Mouse (Mus musculus) lung, adult 2 months (tissue): ENCODE results near the gene Jph3. TPM values are rescaled to one million over a fixed set of nuclear protein-coding genes. Genes with fewer than 3 reads are reported as not detected.
A peak's percentile ranks its signal among the peaks of the same experiment; 100 is the strongest.

Source experiments
- DNase-seq: peaks from one replicate; pipeline ENCODE4 v3.0.0; 2022
- H3K4me1 ChIP-seq: fragments of 200-500 bp; 2 replicates; pipeline ENCODE4 v1.6.1; 2011; ENCODE audit warnings: low read length; ENCODE audit not compliant: control insufficient read depth, insufficient read depth
- H3K4me3 ChIP-seq: fragments of 200-500 bp; replicated peaks from 2 replicates; pipeline ENCODE3; 2011; ENCODE audit warnings: low read depth, mild to moderate bottlenecking, control low read depth, low read length; ENCODE audit errors: extremely low read depth
- CTCF ChIP-seq: fragments of 200-500 bp; IDR thresholded peaks from 2 replicates; pipeline ENCODE4 v1.5.1; 2011; ENCODE audit warnings: mild to moderate bottlenecking, low read length, control low read depth; ENCODE audit not compliant: insufficient read depth
- POLR2A ChIP-seq: fragments of 200-500 bp; IDR thresholded peaks from 2 replicates; pipeline ENCODE4 v1.6.1; 2011; ENCODE audit warnings: low read depth, mild to moderate bottlenecking, control low read depth, low read length, borderline replicate concordance; ENCODE audit errors: extremely low read depth
- WGBS: fragments of 180-500 bp; shearing (Covaris S2); methylation state at CpG from one replicate; pipeline ENCODE4 v1.1.7; 2018; 5-methylcytosine and 5-hydroxymethylcytosine counted together
- polyA plus RNA-seq: library from polyadenylated mRNA; depleted of rRNA; stranded (reverse); fragments of >200 nt; gene quantifications from 2 replicates; pipeline ENCODE4 v1.2.3, GENCODE M21; 2012

Jph3 gene
- polyA plus RNA-seq, 1 experiment, result 0.06 TPM

DNA sequence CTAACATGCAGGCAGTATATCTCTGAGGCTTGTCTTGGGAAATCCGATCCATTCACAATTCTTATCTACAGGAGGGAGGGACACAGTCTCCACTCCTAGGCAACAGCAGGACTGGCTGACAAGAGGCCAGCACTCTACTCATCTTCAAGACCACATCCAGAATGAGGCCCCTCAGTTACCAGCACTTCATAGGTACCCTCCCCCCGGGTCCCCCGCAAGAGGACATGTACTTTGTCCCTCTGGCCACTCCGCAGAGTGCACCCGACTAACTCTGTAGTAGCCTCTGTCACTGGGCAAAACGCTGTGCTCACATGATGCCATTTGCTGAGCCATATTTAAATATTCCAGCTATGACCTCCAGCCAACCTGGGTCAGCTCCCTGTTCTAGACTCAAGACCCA, 69.0 kb downstream of the Jph3 start:
- no peak for DNase-seq
- Histone ChIP-seq H3K4me1 (no peaks in the 10 kb centered on the region), H3K4me3 (no peak overlapping the region)
- 83% methylated on average over 6 of the region's 6 CpGs for WGBS
- TF ChIP-seq CTCF (no peak), POLR2A (no peak)

DNA sequence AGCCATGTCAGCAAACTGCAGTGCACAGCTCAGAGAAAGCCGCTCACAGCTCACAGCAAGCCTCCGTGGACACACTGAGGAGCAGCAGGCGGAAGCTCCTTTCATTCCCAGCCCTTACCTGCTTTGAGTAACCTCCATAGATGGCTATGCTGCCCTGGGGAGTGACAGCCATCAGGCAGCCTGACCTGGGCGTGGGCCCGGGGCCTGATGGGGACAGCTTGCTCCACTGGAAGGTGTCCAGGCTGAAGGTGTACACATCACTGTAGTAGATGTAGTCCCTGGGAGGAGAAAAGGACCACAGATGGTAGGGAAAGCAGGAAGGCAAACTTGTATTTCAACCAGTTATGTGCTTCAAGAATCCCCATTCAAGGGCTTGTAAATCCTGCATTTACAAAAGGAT, 75.4 kb downstream of the Jph3 start:
- H3K4me1 ChIP-seq, result no peaks in the 10 kb centered on the region
- DNase-seq, result no peak
- no peak overlapping the region for H3K4me3 ChIP-seq
- WGBS, result 95% methylated on average over 5 of the region's 5 CpGs
- TF ChIP-seq POLR2A (no peak), CTCF (no peak)

DNA sequence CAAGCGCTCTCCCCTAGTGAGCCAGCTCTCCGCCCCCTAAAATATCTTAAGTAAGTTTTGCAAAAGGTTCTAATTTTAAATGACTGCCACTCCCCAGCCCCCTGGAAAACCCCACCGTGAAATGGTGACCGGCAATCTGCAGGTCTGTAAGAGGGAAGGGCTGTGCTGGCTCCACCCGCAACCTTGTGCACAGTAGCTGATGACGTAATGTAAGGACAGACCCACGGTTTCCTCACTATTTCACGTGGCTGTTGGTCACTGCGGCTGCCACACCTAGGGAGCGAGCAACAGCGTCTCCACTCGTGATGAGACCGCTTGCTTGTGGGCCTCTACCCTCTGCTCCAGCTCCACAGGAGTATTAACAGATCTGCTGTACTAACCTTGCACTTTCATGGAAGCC, 76.7 kb downstream of the Jph3 start:
- 89% methylated on average over 13 of the region's 13 CpGs for WGBS
- Histone ChIP-seq H3K4me1 (no peaks in the 10 kb centered on the region), H3K4me3 (no peak overlapping the region)
- TF ChIP-seq POLR2A (no peak), CTCF (no peak)
- DNase-seq, result no peak

DNA sequence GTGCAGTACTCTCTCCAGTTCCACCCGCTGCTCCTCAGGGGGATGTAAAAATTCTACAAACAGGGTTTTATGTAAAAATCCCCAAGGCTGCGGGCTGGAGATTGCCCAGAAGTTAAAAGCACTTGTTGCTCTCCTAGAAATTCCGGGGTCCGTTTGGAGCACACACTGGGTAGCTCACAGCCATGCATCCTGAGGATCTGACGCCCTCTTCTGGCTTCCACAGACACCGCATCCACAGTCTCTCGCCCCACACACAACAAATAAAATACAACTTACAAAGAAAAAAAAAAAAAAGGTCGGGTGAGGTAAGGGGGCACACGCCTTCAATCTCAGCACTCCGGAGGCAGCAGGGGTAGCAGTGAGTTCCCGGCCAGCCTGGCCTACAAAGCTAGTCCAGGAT, 78.6 kb downstream of the Jph3 start:
- 84% methylated on average over 11 of the region's 11 CpGs for WGBS
- DNase-seq, result no peak
- TF ChIP-seq POLR2A (no peak), CTCF (peak; percentile 8; the same call in 1 of the 2 replicates)
- H3K4me1 ChIP-seq, result no peaks in the 10 kb centered on the region
- H3K4me3 ChIP-seq, result no peak overlapping the region

DNA sequence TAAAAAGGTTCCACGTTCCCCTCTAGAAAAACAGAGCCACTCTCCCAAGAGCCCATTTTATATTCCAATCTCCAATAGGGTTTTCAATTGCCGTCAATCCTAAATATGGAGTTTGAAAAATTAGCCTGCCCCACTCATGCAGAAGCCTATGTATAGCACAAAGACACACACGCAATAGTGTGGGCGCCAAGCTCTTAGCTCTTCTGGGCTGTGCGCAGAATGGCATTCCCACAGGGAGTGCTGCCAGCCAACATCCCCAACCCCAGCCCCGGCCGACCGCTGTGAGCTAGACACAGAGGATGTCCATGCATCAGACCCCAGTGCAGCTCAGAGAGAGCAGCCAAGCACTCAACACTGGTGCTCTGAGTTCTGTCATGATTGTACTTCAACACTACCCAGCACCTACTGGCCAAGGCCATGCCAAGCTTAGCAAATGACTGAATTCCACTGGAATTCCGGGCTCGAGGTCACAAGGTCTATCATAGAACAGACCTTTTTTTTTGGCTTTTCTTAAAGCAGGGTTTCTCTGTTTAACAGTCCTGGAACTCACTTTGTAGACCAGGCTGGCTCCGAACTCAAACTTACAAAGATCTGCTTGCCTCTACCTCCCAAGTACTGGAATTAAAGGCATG, 80.2 kb downstream of the Jph3 start:
- no peak for DNase-seq
- Histone ChIP-seq H3K4me1 (no peaks in the 10 kb centered on the region), H3K4me3 (no peak overlapping the region)
- WGBS, result 90% methylated on average over 11 of the region's 11 CpGs
- TF ChIP-seq CTCF (no peak), POLR2A (no peak)

DNA sequence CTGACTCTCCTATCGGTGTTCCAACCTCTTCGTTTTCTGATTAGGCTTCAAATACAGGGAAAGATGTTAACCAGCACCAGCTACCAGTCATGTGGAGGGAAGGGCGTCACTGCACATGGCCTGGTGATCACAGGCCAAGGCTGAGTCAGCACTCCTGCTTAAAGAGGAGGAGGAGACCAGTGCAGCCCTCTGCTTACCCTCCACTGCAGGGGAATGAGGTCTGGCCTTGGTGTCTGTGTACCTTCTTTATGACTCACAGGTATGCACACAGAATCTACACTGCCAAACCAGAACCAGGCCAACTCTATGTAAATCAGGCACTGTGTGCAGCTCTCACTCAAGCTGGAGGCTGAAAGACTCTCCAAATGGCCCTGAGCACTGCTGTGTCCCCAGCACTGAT, 82.1 kb downstream of the Jph3 start:
- no peak for DNase-seq
- 96% methylated on average over 3 of the region's 3 CpGs for WGBS

DNA sequence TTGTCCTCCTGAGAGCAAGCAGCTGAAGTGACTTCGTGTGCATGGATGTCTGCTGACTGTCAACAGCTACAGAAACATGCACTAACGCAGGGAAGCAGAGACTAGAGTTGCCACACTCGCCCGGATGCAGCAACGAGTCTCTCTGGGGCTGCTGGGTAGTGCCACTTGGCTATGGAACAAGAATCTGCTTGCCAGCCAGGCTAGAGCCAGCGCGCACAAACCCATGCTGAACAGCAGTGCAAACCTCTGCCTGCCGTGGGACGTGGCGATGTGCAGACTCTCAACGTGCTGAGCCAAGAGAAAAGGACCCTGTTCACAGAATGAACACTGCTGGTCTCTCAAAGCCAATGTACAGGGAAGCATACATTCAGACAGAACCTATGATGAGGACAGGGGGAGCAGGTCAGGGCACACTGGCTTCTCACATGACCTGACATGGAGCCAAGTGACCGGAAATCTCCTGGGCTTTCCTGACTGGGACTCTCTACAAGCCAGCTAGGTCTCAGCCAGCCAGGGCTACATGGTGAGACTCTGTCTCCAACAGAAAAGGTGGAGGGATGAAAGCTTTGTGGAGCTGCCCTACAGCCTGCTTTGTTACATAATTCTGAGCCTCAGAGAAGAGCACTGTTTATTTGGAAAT, 82.6 kb downstream of the Jph3 start:
- 93% methylated on average over 12 of the region's 12 CpGs for WGBS
- no peak overlapping the region for H3K4me3 ChIP-seq
- DNase-seq, result no peak
- no peaks in the 10 kb centered on the region for H3K4me1 ChIP-seq
- TF ChIP-seq POLR2A (no peak), CTCF (no peak)

More for the DNA sequence above, 82.1 kb downstream of the Jph3 start:
- TF ChIP-seq CTCF (no peak), POLR2A (no peak)
- Histone ChIP-seq H3K4me1 (no peaks in the 10 kb centered on the region), H3K4me3 (no peak overlapping the region)

DNA sequence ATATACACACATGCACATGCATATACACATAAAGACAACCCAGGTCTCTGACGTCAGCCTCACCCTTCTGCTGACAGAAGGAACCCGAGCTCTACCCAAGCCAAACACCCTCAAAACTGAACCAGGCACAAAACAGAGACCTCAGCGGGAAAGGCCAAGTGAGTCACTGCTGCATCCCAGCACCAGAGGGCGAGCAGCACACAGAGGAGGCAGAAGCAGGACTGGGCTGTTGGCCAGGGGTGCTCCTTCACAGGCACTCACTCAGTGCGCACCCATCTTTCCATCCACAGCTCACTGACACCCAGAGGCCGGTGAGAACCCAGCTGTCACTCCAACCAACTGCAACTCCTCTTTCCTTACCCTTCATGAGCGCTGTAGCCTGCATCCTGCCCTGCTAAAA, 88.8 kb downstream of the Jph3 start:
- no peak for TF ChIP-seq CTCF
- TF ChIP-seq POLR2A, result no peak
- no peak for DNase-seq
- no peaks in the 10 kb centered on the region for H3K4me1 ChIP-seq
- no peak overlapping the region for H3K4me3 ChIP-seq
- 78% methylated on average over 7 of the region's 7 CpGs for WGBS

DNA sequence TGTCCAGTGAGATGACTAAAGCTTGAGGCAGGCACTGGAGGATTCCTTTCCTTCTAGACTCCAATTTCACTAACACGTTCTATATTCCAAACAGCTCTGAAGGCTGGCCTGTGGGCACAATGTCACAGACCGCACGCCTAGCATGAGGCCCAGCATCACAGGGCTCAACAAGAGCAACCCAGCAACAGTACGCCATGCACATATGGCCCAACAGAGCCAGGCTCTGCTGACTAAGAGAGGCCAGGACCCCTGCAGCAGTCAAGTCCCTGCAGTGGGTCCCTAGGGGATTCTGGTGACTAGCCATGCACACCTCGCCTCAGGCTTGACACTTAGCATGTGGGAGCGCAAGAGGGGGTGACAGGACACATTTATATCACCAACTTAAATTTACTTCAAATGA, 91.4 kb downstream of the Jph3 start:
- no peak overlapping the region for H3K4me3 ChIP-seq
- 90% methylated on average over 6 of the region's 6 CpGs for WGBS
- no peak for TF ChIP-seq POLR2A
- TF ChIP-seq CTCF, result no peak

DNA sequence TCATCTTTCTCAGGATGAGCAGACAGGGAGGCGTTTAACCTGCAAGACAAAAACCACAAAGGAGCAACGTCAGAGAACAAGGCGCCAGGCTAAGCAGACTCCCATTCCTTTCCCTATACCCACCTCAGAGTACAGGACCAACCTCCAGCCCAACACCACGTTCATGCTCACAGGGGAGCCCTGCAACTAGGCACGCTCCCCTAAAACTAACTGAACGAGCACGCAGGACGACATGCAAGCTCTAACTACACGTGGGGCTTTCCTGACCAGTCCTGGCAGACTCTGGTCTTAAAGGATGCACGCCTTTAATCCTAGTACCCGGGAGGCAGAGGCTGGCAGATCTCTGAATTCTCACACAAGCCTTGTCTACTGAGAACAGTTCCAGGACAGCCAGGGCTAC, 91.9 kb downstream of the Jph3 start:
- H3K4me3 ChIP-seq, result no peak overlapping the region
- no peak for DNase-seq
- TF ChIP-seq POLR2A (no peak), CTCF (no peak)
- WGBS, result 88% methylated on average over 11 of the region's 11 CpGs
- no peaks in the 10 kb centered on the region for H3K4me1 ChIP-seq

More for the DNA sequence above, 91.4 kb downstream of the Jph3 start:
- DNase-seq, result no peak
- H3K4me1 ChIP-seq, result no peaks in the 10 kb centered on the region
